Mouse (Mus musculus) MEL (cell line): ENCODE data around the gene Hspa14.

ENCODE experiments used
- CTCF ChIP-seq, 3 experiments: IDR thresholded peaks in 2 of 3; conservative IDR thresholded peaks in 1 of 3; 2 replicates each; pipeline ENCODE4 v1.5.1; 2011 to 2012; ENCODE audit warnings: low read length in 3 of 3, low read depth in 2 of 3, mild to moderate bottlenecking in 2 of 3, improper control_type of control experiment in 1 of 3, inconsistent platforms in 1 of 3, mixed read lengths in 1 of 3, moderate library complexity in 1 of 3; ENCODE audit not compliant: control insufficient read depth in 1 of 3, insufficient read depth in 1 of 3, poor library complexity in 1 of 3, severe bottlenecking in 1 of 3
- KAT2A ChIP-seq: conservative IDR thresholded peaks from 2 replicates; pipeline ENCODE4 v1.6.1; 2012; ENCODE audit warnings: low read depth, low read length, improper control_type of control experiment, inconsistent platforms
- MXI1 ChIP-seq: IDR thresholded peaks from 2 replicates; pipeline ENCODE4 v1.6.1; 2011; ENCODE audit warnings: mild to moderate bottlenecking, low read depth, low read length, improper control_type of control experiment
- POLR2A ChIP-seq, 2 experiments: IDR thresholded peaks; 2 replicates each; pipeline ENCODE4 v1.6.1; 2011 to 2012; ENCODE audit warnings: low read length in 2 of 2, mild to moderate bottlenecking in 2 of 2, control low read depth in 1 of 2, improper control_type of control experiment in 1 of 2, low read depth in 1 of 2, moderate library complexity in 1 of 2; ENCODE audit not compliant: control insufficient read depth in 1 of 2, insufficient read depth in 1 of 2, poor library complexity in 1 of 2
- RCOR1 ChIP-seq: IDR thresholded peaks from 2 replicates; pipeline ENCODE4 v1.6.1; 2012; ENCODE audit warnings: low read depth, mild to moderate bottlenecking, inconsistent platforms, low read length, improper control_type of control experiment

GRCm38 (mm10) chr2:3541307-3542079, 28.9 kb upstream of the Hspa14 start:
- no peak for TF ChIP-seq KAT2A
- no peak for TF ChIP-seq RCOR1
- TF ChIP-seq CTCF (IDR thresholded peaks at IDR 0.05 in 2 of 3, conservative IDR thresholded peaks at IDR 0.05 in 1 of 3; ENCODE audit: control insufficient read depth in 1 of 3, insufficient read depth in 1 of 3, low read depth in 2 of 3, low read length in 3 of 3, poor library complexity in 1 of 3, severe bottlenecking in 1 of 3), result no peak
- TF ChIP-seq POLR2A (IDR thresholded peaks at IDR 0.05; ENCODE audit: control insufficient read depth in 1 of 2, insufficient read depth in 1 of 2, low read depth in 1 of 2, low read length in 2 of 2, poor library complexity in 1 of 2), result no peak
- TF ChIP-seq MXI1, result no peak
